Mouse (Mus musculus): ENCODE measurements around the gene Nlrx1. TPM values are rescaled to one million over a fixed set of nuclear protein-coding genes. Genes with fewer than 3 reads are reported as not detected.

Gene Nlrx1
- polyA plus RNA-seq (2012; ENCODE audit: low replicate concordance): 9.7 and 13.4 TPM in 2 replicates

GRCm38 (mm10) chr9:44268432-44268831 lies at the start of gene Nlrx1:
Gene Nlrx1 (minus strand): TSS chr9:44268599.

GRCm38 (mm10) chr9:44305466-44306079 lies 37.2 kb upstream of the Nlrx1 start, which contains the start of gene Hinfp:
Gene Hinfp (minus strand): TSS chr9:44305671.

GRCm38 (mm10) chr9:44288076-44288958 lies 19.9 kb upstream of the Nlrx1 start, which contains the start of gene Abcg4:
Gene Abcg4 (minus strand): TSS chr9:44288615.

GRCm38 (mm10) chr9:44251314-44251713 lies 17.1 kb downstream of the Nlrx1 start, which contains the start of gene Pdzd3:
Gene Pdzd3 (minus strand): TSS chr9:44251471.

GRCm38 (mm10) chr9:44240399-44240798 lies 28.0 kb downstream of the Nlrx1 start, which contains the start of gene Ccdc153:
Gene Ccdc153 (plus strand): TSS chr9:44240676.

GRCm38 (mm10) chr9:44233802-44234478 lies 34.5 kb downstream of the Nlrx1 start, which contains the start of gene Cbl:
Gene Cbl (minus strand): TSS chr9:44234049.

Other genes with a start within 250 kb of the Nlrx1 start
- gene Thy1, start 225.2 kb downstream of the Nlrx1 start, polyA plus RNA-seq (2012; ENCODE audit: low replicate concordance): 101 and 336 TPM in 2 replicates
- gene Usp2, start 201.6 kb downstream of the Nlrx1 start, polyA plus RNA-seq (2012; ENCODE audit: low replicate concordance): 1.7 and 4.3 TPM in 2 replicates
- gene Mfrp, start 166.9 kb downstream of the Nlrx1 start, polyA plus RNA-seq (2012; ENCODE audit: low replicate concordance): not detected in 2 replicates
- 0.13 TPM in 1 of 2 replicates, not detected in the other for gene C1qtnf5, start 161.4 kb downstream of the Nlrx1 start, polyA plus RNA-seq (2012; ENCODE audit: low replicate concordance)
- not detected in 2 replicates for gene Gm49380, start 155.1 kb downstream of the Nlrx1 start, polyA plus RNA-seq (2012; ENCODE audit: low replicate concordance)
- 15.4 and 36.4 TPM in 2 replicates for gene Rnf26, start 155.1 kb downstream of the Nlrx1 start, polyA plus RNA-seq (2012; ENCODE audit: low replicate concordance)
- gene Mcam, start 134.1 kb downstream of the Nlrx1 start, polyA plus RNA-seq (2012; ENCODE audit: low replicate concordance): 2.2 and 2.4 TPM in 2 replicates
- 24.4 and 63.9 TPM in 2 replicates for gene Cbl, start 34.5 kb downstream of the Nlrx1 start, polyA plus RNA-seq (2012; ENCODE audit: low replicate concordance)
- not detected in 2 replicates for gene Ccdc153, start 27.9 kb downstream of the Nlrx1 start, polyA plus RNA-seq (2012; ENCODE audit: low replicate concordance)
- gene Pdzd3, start 17.1 kb downstream of the Nlrx1 start, polyA plus RNA-seq (2012; ENCODE audit: low replicate concordance): 0.12 TPM in 1 of 2 replicates, not detected in the other
- 0.55 and 16.6 TPM in 2 replicates for gene Abcg4, start 20.0 kb upstream of the Nlrx1 start, polyA plus RNA-seq (2012; ENCODE audit: low replicate concordance)
- gene Hinfp, start 37.1 kb upstream of the Nlrx1 start, polyA plus RNA-seq (2012; ENCODE audit: low replicate concordance): 6.5 and 11.9 TPM in 2 replicates
- gene C2cd2l, start 51.7 kb upstream of the Nlrx1 start, polyA plus RNA-seq (2012; ENCODE audit: low replicate concordance): 71.2 and 157 TPM in 2 replicates
- 6.6 and 8.5 TPM in 2 replicates for gene Dpagt1, start 57.4 kb upstream of the Nlrx1 start, polyA plus RNA-seq (2012; ENCODE audit: low replicate concordance)
- 328 and 392 TPM in 2 replicates for gene H2afx, start 66.1 kb upstream of the Nlrx1 start, polyA plus RNA-seq (2012; ENCODE audit: low replicate concordance)
- 18.2 and 149 TPM in 2 replicates for gene Hmbs, start 75.6 kb upstream of the Nlrx1 start, polyA plus RNA-seq (2012; ENCODE audit: low replicate concordance)
- gene Vps11, start 93.1 kb upstream of the Nlrx1 start, polyA plus RNA-seq (2012; ENCODE audit: low replicate concordance): 16.2 and 21.1 TPM in 2 replicates
- 28.2 and 32.0 TPM in 2 replicates for gene Hyou1, start 110.9 kb upstream of the Nlrx1 start, polyA plus RNA-seq (2012; ENCODE audit: low replicate concordance)
- gene Slc37a4, start 128.3 kb upstream of the Nlrx1 start, polyA plus RNA-seq (2012; ENCODE audit: low replicate concordance): 8.0 and 12.1 TPM in 2 replicates
- 96.1 and 158 TPM in 2 replicates for gene Rps25, start 138.5 kb upstream of the Nlrx1 start, polyA plus RNA-seq (2012; ENCODE audit: low replicate concordance)
- 8.7 and 13.4 TPM in 2 replicates for gene Trappc4, start 139.0 kb upstream of the Nlrx1 start, polyA plus RNA-seq (2012; ENCODE audit: low replicate concordance)
- 18.4 and 42.8 TPM in 2 replicates for gene Ccdc84, start 150.0 kb upstream of the Nlrx1 start, polyA plus RNA-seq (2012; ENCODE audit: low replicate concordance)
- 0.65 and 3.6 TPM in 2 replicates for gene Foxr1, start 172.5 kb upstream of the Nlrx1 start, polyA plus RNA-seq (2012; ENCODE audit: low replicate concordance)
- gene Upk2, start 186.4 kb upstream of the Nlrx1 start, polyA plus RNA-seq (2012; ENCODE audit: low replicate concordance): not detected in 2 replicates
- 168 and 344 TPM in 2 replicates for gene Bcl9l, start 214.2 kb upstream of the Nlrx1 start, polyA plus RNA-seq (2012; ENCODE audit: low replicate concordance)